Mouse (Mus musculus) liver, adult 2 months (tissue): Measurements from ENCODE around the gene Raet1d. TPM values are rescaled to one million over a fixed set of nuclear protein-coding genes. Genes with fewer than 3 reads are reported as not detected.
"Not testable (repeated sequence)": the region's sequence is repeated elsewhere in the genome, so short reads cannot be mapped to it uniquely, and the experiment has no call there.

Experiments
- DNase-seq: peaks from one replicate; pipeline ENCODE4 v3.0.0-alpha.2; 2011; ENCODE audit warnings: low read depth, low spot score; ENCODE audit errors: extremely low read depth
- H3K27ac ChIP-seq: fragments of 200-500 bp; replicated peaks from 2 replicates; pipeline ENCODE4 v1.5.1; 2012; ENCODE audit warnings: low read depth, mild to moderate bottlenecking, control low read depth, inconsistent platforms, low read length; ENCODE audit not compliant: insufficient read depth
- H3K27me3 ChIP-seq: fragments of 200-500 bp; 2 replicates; pipeline ENCODE4 v1.6.1; 2012; ENCODE audit warnings: mild to moderate bottlenecking, moderate library complexity, low read length, inconsistent platforms; ENCODE audit not compliant: control insufficient read depth, insufficient read depth
- H3K36me3 ChIP-seq: fragments of 200-500 bp; 2 replicates; pipeline ENCODE4 v1.6.1; 2012; ENCODE audit warnings: low read length, inconsistent platforms; ENCODE audit not compliant: control insufficient read depth, insufficient read depth
- H3K4me1 ChIP-seq: fragments of 200-500 bp; 2 replicates; pipeline ENCODE4 v1.6.1; 2011; ENCODE audit warnings: low read length; ENCODE audit not compliant: control insufficient read depth, insufficient read depth
- H3K4me3 ChIP-seq: fragments of 200-500 bp; 2 replicates; pipeline ENCODE4 v1.5.1; 2011; ENCODE audit warnings: low read depth, mild to moderate bottlenecking, control low read depth, low read length, moderate library complexity; ENCODE audit not compliant: insufficient read depth
- H3K79me2 ChIP-seq: fragments of 200-500 bp; 2 replicates; pipeline ENCODE4 v1.6.1; 2012; ENCODE audit warnings: inconsistent platforms, mild to moderate bottlenecking, low read length, moderate library complexity; ENCODE audit not compliant: control insufficient read depth, insufficient read depth
- H3K9ac ChIP-seq: fragments of 200-500 bp; 2 replicates; pipeline ENCODE4 v1.6.1; 2012; ENCODE audit warnings: low read depth, mild to moderate bottlenecking, control low read depth, inconsistent platforms, low read length
- CTCF ChIP-seq: fragments of 200-500 bp; IDR thresholded peaks from 2 replicates; pipeline ENCODE4 v1.5.1; 2011; ENCODE audit warnings: low read depth, low read length, control low read depth
- WGBS: fragments of 180-500 bp; shearing (Covaris S2); methylation state at CpG from one replicate; pipeline ENCODE4 v1.1.7; 2018; 5-methylcytosine and 5-hydroxymethylcytosine counted together
- polyA plus RNA-seq: library from polyadenylated mRNA; depleted of rRNA; stranded (reverse); fragments of >200 nt; gene quantifications from 2 replicates; pipeline ENCODE4 v1.2.3, GENCODE M21; 2012; rRNA removed
- total RNA-seq: library from RNA; depleted of rRNA; stranded (reverse); fragments of >200 nt; gene quantifications from 2 replicates; pipeline ENCODE4 v1.2.3, GENCODE M21; 2014; rRNA removed

The Raet1d gene
- total and polyA plus RNA-seq, 2 experiments = 9.1 to 18.3 TPM

- not testable (repeated sequence) for H3K36me3 ChIP-seq, H3K79me2 ChIP-seq, H3K4me3 ChIP-seq, H3K9ac ChIP-seq, H3K27me3 ChIP-seq, H3K4me1 ChIP-seq, H3K27ac ChIP-seq
- 2% methylated on average over 9 of the region's 11 CpGs for WGBS
- peak; percentile 62 for DNase-seq
- TF ChIP-seq CTCF = peak; percentile 82
Measured at GRCm38 (mm10) chr10:22402225-22402917, 42.0 kb downstream of the Raet1d start.

GRCm38 (mm10) chr10:22413702-22414494, 53.5 kb downstream of the Raet1d start:
- not testable (repeated sequence) for H3K79me2 ChIP-seq, H3K36me3 ChIP-seq, H3K27me3 ChIP-seq, H3K27ac ChIP-seq, H3K9ac ChIP-seq, H3K4me1 ChIP-seq, DNase-seq, H3K4me3 ChIP-seq
- 42% methylated on average over 2 of the region's 8 CpGs for WGBS

Other genes starting within 250 kb of the Raet1d start
- gene E030030I06Rik, start 211.3 kb upstream of the Raet1d start, total RNA-seq = 1.2 and 2.1 TPM in 2 replicates
- 7.0 and 10.8 TPM in 2 replicates for gene E030030I06Rik, start 211.3 kb upstream of the Raet1d start, polyA plus RNA-seq
- gene Raet1e, start 202.0 kb upstream of the Raet1d start, total RNA-seq = 4.6 and 6.5 TPM in 2 replicates
- gene Raet1e, start 202.0 kb upstream of the Raet1d start, polyA plus RNA-seq = 2.4 and 4.5 TPM in 2 replicates
- gene H60b, start 202.0 kb upstream of the Raet1d start, total RNA-seq = 0.09 TPM in 1 of 2 replicates, not detected in the other
- gene H60b, start 202.0 kb upstream of the Raet1d start, polyA plus RNA-seq = not detected in 2 replicates